Mouse (Mus musculus): ENCODE data around the gene Olfr830. TPM values are rescaled to one million over a fixed set of nuclear protein-coding genes. Genes with fewer than 3 reads are reported as not detected.

Olfr830 gene
- total RNA-seq (2023) = not detected in 4 replicates

GRCm38 (mm10) chr9:18874393-18874792 is at the start of gene Olfr830:
Gene Olfr830, plus strand, starts transcription at chr9:18874693.

GRCm38 (mm10) chr9:18854633-18855032 is 19.9 kb upstream of the Olfr830 start, which contains the start of gene Olfr829:
Gene Olfr829, plus strand, starts transcription at chr9:18854933.

Other genes starting within 250 kb of the Olfr830 start
- gene Muc16, start 200.2 kb upstream of the Olfr830 start, total RNA-seq (2023) = 0.03 to 0.50 TPM (median 0.03 TPM) in 3 of 4 replicates, not detected in the other
- gene Olfr24, start 110.7 kb upstream of the Olfr830 start, total RNA-seq (2023) = not detected in 4 replicates
- not detected in 4 replicates for gene Olfr828, start 55.2 kb upstream of the Olfr830 start, total RNA-seq (2023)
- gene Olfr829, start 19.8 kb upstream of the Olfr830 start, total RNA-seq (2023) = not detected in 4 replicates
- not detected in 4 replicates for gene Olfr832, start 62.4 kb downstream of the Olfr830 start, total RNA-seq (2023)
- not detected in 4 replicates for gene Olfr834, start 113.3 kb downstream of the Olfr830 start, total RNA-seq (2023)
- gene Olfr835, start 158.0 kb downstream of the Olfr830 start, total RNA-seq (2023) = not detected in 4 replicates
- not detected in 4 replicates for gene Olfr836, start 245.7 kb downstream of the Olfr830 start, total RNA-seq (2023)